In the genomic region with DNA sequence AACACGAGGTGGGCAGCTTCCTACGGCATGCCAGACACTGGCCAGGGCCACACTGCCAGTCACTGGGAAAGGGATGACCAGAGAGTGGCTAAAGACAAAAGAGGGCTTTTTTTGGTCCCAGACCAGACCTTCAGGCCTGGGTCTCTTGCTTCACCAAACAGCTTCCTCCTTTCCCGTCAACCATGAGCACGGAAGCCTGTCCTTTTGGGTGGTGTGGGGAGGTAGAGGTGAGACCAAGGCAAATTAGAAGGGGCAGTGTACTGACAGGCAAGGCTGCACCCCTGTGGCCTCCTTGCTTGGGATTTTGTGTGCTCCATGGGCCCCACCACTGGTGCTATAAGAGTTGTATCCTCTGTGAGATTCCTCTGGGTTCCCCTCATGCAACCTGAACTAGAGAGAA, we compare ENCODE assay signal across 19 mouse cellular contexts. TPM values are rescaled to one million over a fixed set of nuclear protein-coding genes. Genes with fewer than 3 reads are reported as not detected.
DNase-seq lines count a peak whose midpoint lies in the region; ATAC-seq and TF ChIP-seq lines count a peak whose summit lies in the region.
"Had no signal": no experiment of that assay in that cellular context is flagged by ENCODE, and none has a peak within 500 bp of the region (broad histone marks: within the 10 kb centered on the region; RNA-seq: fewer than 3 reads in every experiment).

No protein-coding gene starts in this region.

- no peak for DNase-seq in heart, adult 2 months
- DNase-seq in heart, postnatal 4 days, result no peak
- no peak for DNase-seq in kidney, postnatal 4 days
- peak in 1 of 2 experiments; percentile 36 for DNase-seq in spleen, adult 2 months (ENCODE audit: low read depth in 1 of 2, low spot score in 2 of 2)
- no peak for DNase-seq in spleen, adult 18-20 months
- no peak for DNase-seq in liver, embryonic 13.5 days
- no peak for DNase-seq in frontal cortex, postnatal 25 days (ENCODE audit: low spot score in 2 of 2)
- DNase-seq: cerebellum, adult 11 months; cerebellum, postnatal 36 days; kidney, postnatal 14 days; layer of hippocampus, postnatal 36 days had no signal

- H3K4me2 ChIP-seq in kidney, embryonic 15.5 days, result no peak overlapping the region
- no peak overlapping the region for H3K4me2 ChIP-seq in liver, embryonic 13.5 days
- H3K4me2 ChIP-seq: forebrain, embryonic 15.5 days; midbrain, embryonic 12.5 days had no signal

- no peaks in the 10 kb centered on the region for H3K9me3 ChIP-seq in kidney, embryonic 15.5 days (replicated peaks)
- no peaks in the 10 kb centered on the region for H3K9me3 ChIP-seq in liver, embryonic 13.5 days (replicated peaks)
- H3K9me3 ChIP-seq: embryonic facial prominence, embryonic 10.5 days; forebrain, embryonic 15.5 days; hindbrain, embryonic 10.5 days; limb, embryonic 10.5 days; lung, embryonic 15.5 days; midbrain, embryonic 12.5 days had no signal

- TF ChIP-seq EP300 in heart, adult 2 months (IDR thresholded peaks at IDR 0.05; ENCODE audit: insufficient read depth, low read depth, low read length), result no peak

- peak overlapping the region; percentile 92 for H3K27ac ChIP-seq in heart, adult 2 months
- 0 out of 2 replicates have a peak overlapping the region, but pooled peaks have one; percentile 71 for H3K27ac ChIP-seq in kidney, embryonic 15.5 days
- peak overlapping the region; percentile 45 for H3K27ac ChIP-seq in spleen, adult 2 months (ENCODE audit: insufficient read depth, low read length)
- 0 out of 2 replicates have a peak overlapping the region, but pooled peaks have one; percentile 23 for H3K27ac ChIP-seq in liver, embryonic 13.5 days
- H3K27ac ChIP-seq: embryonic facial prominence, embryonic 10.5 days; forebrain, embryonic 15.5 days; hindbrain, embryonic 10.5 days; limb, embryonic 10.5 days; midbrain, embryonic 12.5 days had no signal

- WGBS in heart, adult 2 months, result 62% methylated on average over 4 of the region's 4 CpGs
- WGBS in kidney, embryonic 15.5 days, result 78% methylated on average over 4 of the region's 4 CpGs
- WGBS in spleen, adult 2 months, result 35% methylated on average over 4 of the region's 4 CpGs
- WGBS in liver, embryonic 13.5 days (ENCODE audit: insufficient replicate concordance), result 48% methylated on average over 4 of the region's 4 CpGs

- no peak for TF ChIP-seq POLR2A in heart, adult 2 months (IDR thresholded peaks at IDR 0.05; ENCODE audit: insufficient read depth, low read depth, low read length)
- TF ChIP-seq POLR2A in spleen, adult 2 months (IDR thresholded peaks at IDR 0.05; ENCODE audit: low read depth, low read length), result no peak

- H3K4me3 ChIP-seq in heart, adult 2 months, result 0 out of 2 replicates have a peak overlapping the region, but pooled peaks have one; percentile 3
- H3K4me3 ChIP-seq in kidney, embryonic 15.5 days (replicated peaks), result no peak overlapping the region
- H3K4me3 ChIP-seq in spleen, adult 2 months (ENCODE audit: extremely low read depth, insufficient read depth, insufficient read length), result peak overlapping the region; percentile 6; the same call in 1 of the 2 replicates
- H3K4me3 ChIP-seq in liver, embryonic 13.5 days (replicated peaks), result no peak overlapping the region
- H3K4me3 ChIP-seq: embryonic facial prominence, embryonic 10.5 days; erythroblast, embryonic 14.5 days; forebrain, embryonic 15.5 days; hindbrain, embryonic 10.5 days; limb, embryonic 10.5 days; lung, embryonic 15.5 days; midbrain, embryonic 12.5 days had no signal

- no peaks in the 10 kb centered on the region for H3K27me3 ChIP-seq in heart, adult 2 months (ENCODE audit: control insufficient read depth, insufficient read depth, low read length)
- H3K27me3 ChIP-seq in kidney, embryonic 15.5 days, result peaks cover 57% of the 10 kb centered on the region
- H3K27me3 ChIP-seq in spleen, adult 2 months (ENCODE audit: control insufficient read depth, insufficient read depth, low read length), result no peaks in the 10 kb centered on the region
- peaks cover 35% of the 10 kb centered on the region for H3K27me3 ChIP-seq in liver, embryonic 13.5 days

- H3K36me3 ChIP-seq in heart, adult 2 months (ENCODE audit: control insufficient read depth, insufficient read depth, low read length), result peaks cover 6% of the 10 kb centered on the region; the same call in 1 of the 2 replicates
- no peaks in the 10 kb centered on the region for H3K36me3 ChIP-seq in kidney, embryonic 15.5 days
- H3K36me3 ChIP-seq in spleen, adult 2 months (ENCODE audit: control insufficient read depth, insufficient read depth, low read length), result peaks cover 4% of the 10 kb centered on the region; the same call in 1 of the 2 replicates
- H3K36me3 ChIP-seq in liver, embryonic 13.5 days, result no peaks in the 10 kb centered on the region
- H3K36me3 ChIP-seq: embryonic facial prominence, embryonic 10.5 days; forebrain, embryonic 15.5 days; hindbrain, embryonic 10.5 days; limb, embryonic 10.5 days; lung, embryonic 15.5 days; midbrain, embryonic 12.5 days had no signal

- TF ChIP-seq CTCF in heart, adult 2 months (IDR thresholded peaks at IDR 0.05), result no peak
- no peak for TF ChIP-seq CTCF in spleen, adult 2 months (IDR thresholded peaks at IDR 0.05; ENCODE audit: extremely low read depth, insufficient read depth, insufficient read length, insufficient replicate concordance)

- ATAC-seq in kidney, embryonic 15.5 days (replicated peaks; ENCODE audit: low FRiP score), result no peak
- no peak for ATAC-seq in liver, embryonic 13.5 days (ENCODE audit: low read depth)

- H3K9ac ChIP-seq in heart, adult 2 months (ENCODE audit: low read depth, low read length), result peak overlapping the region; percentile 3; the same call in 1 of the 2 replicates
- no peak overlapping the region for H3K9ac ChIP-seq in kidney, embryonic 15.5 days
- no peak overlapping the region for H3K9ac ChIP-seq in liver, embryonic 13.5 days
- H3K9ac ChIP-seq: forebrain, embryonic 15.5 days; lung, embryonic 15.5 days; midbrain, embryonic 12.5 days had no signal

- intact Hi-C loops in heart, adult 2 months (cut with DNase I), result no loop called here

- H3K79me2 ChIP-seq in heart, adult 2 months (replicated peaks; ENCODE audit: control insufficient read depth, insufficient read depth, low read length), result no peaks in the 10 kb centered on the region; the same call in 1 of the 2 replicates

- H3K4me1 ChIP-seq in heart, adult 2 months (ENCODE audit: control insufficient read depth, insufficient read depth, low read length), result peaks cover 40% of the 10 kb centered on the region
- peaks cover 64% of the 10 kb centered on the region for H3K4me1 ChIP-seq in kidney, embryonic 15.5 days
- H3K4me1 ChIP-seq in spleen, adult 2 months (ENCODE audit: control insufficient read depth, insufficient read depth, insufficient read length), result peaks cover 50% of the 10 kb centered on the region; the same call in 1 of the 2 replicates
- H3K4me1 ChIP-seq in liver, embryonic 13.5 days (replicated peaks), result peaks cover 93% of the 10 kb centered on the region

RNA-seq across cellular contexts. Expression of a gene that starts 1.6 kb away (rescaled TPM):
- total RNA-seq in heart, adult 2 months (2021), result 10 to 100 TPM; 19.0 to 24.4 TPM
- 10.2 and 12.4 TPM in 2 replicates for polyA plus RNA-seq in heart, adult 2 months (2012; rRNA removed)
- total RNA-seq in heart, postnatal 4 days (2021), result 10 to 100 TPM; 23.2 to 23.8 TPM
- polyA plus RNA-seq in kidney, embryonic 15.5 days (2015; fragmentation: Nextera tagmentation; extraction: Ambion mirVana), result 22.8 and 23.7 TPM in 2 replicates
- polyA plus RNA-seq in spleen, adult 2 months (2012; rRNA removed), result 28.3 and 30.4 TPM in 2 replicates
- 13.8 and 15.3 TPM in 2 replicates for polyA plus RNA-seq in liver, embryonic 13.5 days (2015; fragmentation: Nextera tagmentation; extraction: Ambion mirVana)

RNA-seq across cellular contexts. Expression of a gene that starts 3.7 kb away (rescaled TPM):
- total RNA-seq in heart, adult 2 months (2021), result 10 to 100 TPM in 1 of 2 experiments, 1 to 10 TPM in 1; 7.9 to 11.4 TPM
- 16.3 and 23.2 TPM in 2 replicates for polyA plus RNA-seq in heart, adult 2 months (2012; rRNA removed)
- 10 to 100 TPM; 16.7 to 19.5 TPM for total RNA-seq in heart, postnatal 4 days (2021)
- polyA plus RNA-seq in kidney, embryonic 15.5 days (2015; fragmentation: Nextera tagmentation; extraction: Ambion mirVana), result 10.1 and 11.4 TPM in 2 replicates
- 166 and 238 TPM in 2 replicates for polyA plus RNA-seq in spleen, adult 2 months (2012; rRNA removed)
- 5.8 and 6.3 TPM in 2 replicates for polyA plus RNA-seq in liver, embryonic 13.5 days (2015; fragmentation: Nextera tagmentation; extraction: Ambion mirVana)

RNA-seq across cellular contexts. Expression of a gene that starts 14.3 kb away (rescaled TPM):
- total RNA-seq in heart, adult 2 months (2021), result 100 to 1,000 TPM; 181 to 206 TPM
- 193 and 244 TPM in 2 replicates for polyA plus RNA-seq in heart, adult 2 months (2012; rRNA removed)
- 10 to 100 TPM; 71.7 to 82.2 TPM for total RNA-seq in heart, postnatal 4 days (2021)
- 2.0 TPM in 1 of 2 replicates, not detected in the other for polyA plus RNA-seq in kidney, embryonic 15.5 days (2015; fragmentation: Nextera tagmentation; extraction: Ambion mirVana)
- polyA plus RNA-seq in spleen, adult 2 months (2012; rRNA removed), result 34.5 and 42.5 TPM in 2 replicates
- polyA plus RNA-seq in liver, embryonic 13.5 days (2015; fragmentation: Nextera tagmentation; extraction: Ambion mirVana), result 5.2 and 6.2 TPM in 2 replicates
- polyA plus RNA-seq: embryonic facial prominence, embryonic 10.5 days; forebrain, embryonic 15.5 days; limb, embryonic 10.5 days; midbrain, embryonic 12.5 days had no signal

Comparison
In these comparisons a context has a peak if more than half of its experiments do, and no peak if none do; other contexts are left out.
1. H3K27ac ChIP-seq: peak in every context shown above with its lines; median percentile 92 in heart, adult 2 months; 71 in kidney, embryonic 15.5 days; 45 in spleen, adult 2 months; 23 in liver, embryonic 13.5 days.
2. H3K4me3 ChIP-seq: peak in heart, adult 2 months (single experiment) and spleen, adult 2 months (single experiment); none in kidney, embryonic 15.5 days (single experiment) and liver, embryonic 13.5 days (single experiment).